Mouse (Mus musculus) kidney, embryonic 14.5 days (tissue): Measurements from ENCODE around the gene Cst13. TPM values are rescaled to one million over a fixed set of nuclear protein-coding genes. Genes with fewer than 3 reads are reported as not detected.
"Not testable (repeated sequence)": the region's sequence is repeated elsewhere in the genome, so short reads cannot be mapped to it uniquely, and the experiment has no call there.

Experiments
- ATAC-seq: fragments of 200-750 bp; cut with Nextera tagmentation; 2 replicates; pipeline ENCODE4 v1.8.0; 2017; ENCODE audit warnings: moderate number of reproducible peaks, mild to moderate bottlenecking, moderate TSS enrichment, moderate library complexity; ENCODE audit not compliant: low FRiP score, low TSS enrichment
- H3K27ac ChIP-seq: fragments of 300-500 bp; sonication (generic); 2 replicates; pipeline ENCODE4 v1.5.1; 2014; ENCODE audit warnings: low read depth, mild to moderate bottlenecking, low read length, moderate library complexity, mixed read lengths
- H3K27me3 ChIP-seq: fragments of 300-500 bp; sonication (generic); 2 replicates; pipeline ENCODE4 v1.6.1; 2014; ENCODE audit warnings: mild to moderate bottlenecking, low read length; ENCODE audit not compliant: control insufficient read depth, insufficient read depth
- H3K36me3 ChIP-seq: fragments of 300-500 bp; sonication (generic); 2 replicates; pipeline ENCODE4 v1.6.1; 2014; ENCODE audit warnings: low read length, mixed read lengths; ENCODE audit not compliant: control insufficient read depth, insufficient read depth
- H3K4me1 ChIP-seq: fragments of 300-500 bp; sonication (generic); 2 replicates; pipeline ENCODE4 v1.6.1; 2014; ENCODE audit warnings: low read length, mixed read lengths; ENCODE audit not compliant: control insufficient read depth, insufficient read depth
- H3K4me2 ChIP-seq: fragments of 300-500 bp; sonication (generic); replicated peaks from 2 replicates; pipeline ENCODE4 v1.6.1; 2014; ENCODE audit warnings: low read depth, mild to moderate bottlenecking, low read length
- H3K4me3 ChIP-seq: fragments of 300-500 bp; sonication (generic); 2 replicates; pipeline ENCODE4 v1.5.1; 2014; ENCODE audit warnings: mild to moderate bottlenecking, low read length
- H3K9ac ChIP-seq: fragments of 300-500 bp; sonication (generic); 2 replicates; pipeline ENCODE4 v1.6.1; 2014; ENCODE audit warnings: low read depth, mild to moderate bottlenecking, low read length, moderate library complexity
- H3K9me3 ChIP-seq: fragments of 300-500 bp; sonication (generic); 2 replicates; pipeline ENCODE4 v1.6.1; 2016; ENCODE audit warnings: low read length; ENCODE audit not compliant: control insufficient read depth
- WGBS: fragments of 180-500 bp; shearing (Covaris S2); extraction: QIAGEN DNeasy Blood & Tissue Kit; methylation state at CpG from one replicate; pipeline ENCODE4 v1.1.7; 2014; 5-methylcytosine and 5-hydroxymethylcytosine counted together
- polyA plus RNA-seq: library from polyadenylated mRNA; unstranded; fragments of >200 nt; fragmentation: Nextera tagmentation; extraction: Ambion mirVana; gene quantifications from 2 replicates; pipeline ENCODE4 v1.2.1, GENCODE M21; 2014

The Cst13 gene
- polyA plus RNA-seq, result not detected in 2 replicates

DNA sequence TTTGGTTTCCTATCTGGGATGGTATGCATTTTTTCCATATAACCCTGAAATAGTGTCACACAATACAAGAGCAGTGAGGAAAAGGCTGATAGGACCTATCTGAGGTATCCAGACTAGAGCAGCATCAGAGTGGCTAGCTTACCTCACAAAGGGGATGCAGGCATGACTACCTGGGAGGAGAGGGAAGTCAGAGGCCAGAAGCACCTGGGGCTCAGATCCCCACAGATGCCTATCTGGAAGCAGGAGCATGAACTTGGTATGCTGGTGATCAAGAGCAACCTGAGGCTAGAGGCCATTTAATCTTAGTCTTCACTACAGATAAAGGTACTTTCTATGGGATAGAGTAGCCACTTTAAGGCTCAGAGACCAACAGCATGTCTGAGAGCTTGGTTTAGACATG is at the start of gene Cst13:
Gene Cst13 (plus strand): TSS at position 173 of the 400 bp plus-strand sequence.
- no peak within 1 kb of the TSS for H3K9ac ChIP-seq
- no peaks in the 10 kb centered on the region for H3K4me1 ChIP-seq
- no peak for ATAC-seq
- H3K27ac ChIP-seq, result no peak within 1 kb of the TSS
- H3K36me3 ChIP-seq, result no peaks in the 10 kb centered on the region
- no peaks in the 10 kb centered on the region for H3K9me3 ChIP-seq
- no peak within 1 kb of the TSS for H3K4me3 ChIP-seq
- H3K27me3 ChIP-seq, result no peaks in the 10 kb centered on the region
- H3K4me2 ChIP-seq, result no peak within 1 kb of the TSS

DNA sequence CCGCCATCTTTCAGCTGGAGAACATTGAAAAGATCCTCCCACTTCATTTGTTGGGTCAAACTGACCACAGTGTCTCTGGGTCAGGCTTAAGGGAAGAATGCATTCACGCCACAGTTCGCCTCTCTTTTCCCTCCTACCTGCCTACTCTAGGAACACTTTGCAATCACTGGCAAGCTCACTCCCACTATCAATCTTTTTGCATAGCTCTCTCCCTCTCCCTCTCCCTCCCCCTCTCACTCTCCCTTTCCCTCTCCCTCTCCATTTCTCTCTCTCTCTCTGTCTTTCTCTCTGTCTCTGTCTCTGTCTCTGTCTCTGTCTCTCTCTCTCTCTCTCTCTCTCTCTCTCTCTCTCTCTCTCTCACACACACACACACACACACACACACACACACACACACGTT is 48.5 kb upstream of the Cst13 start, which contains the start of gene Cst11:
Gene Cst11 (minus strand): TSS at position 101 of the 400 bp plus-strand sequence.
- ATAC-seq, H3K36me3 ChIP-seq, H3K9ac ChIP-seq, H3K27me3 ChIP-seq, H3K27ac ChIP-seq, H3K4me3 ChIP-seq, H3K4me2 ChIP-seq, H3K9me3 ChIP-seq, H3K4me1 ChIP-seq: not testable (repeated sequence)
- WGBS, result 83% methylated on average over 4 of the region's 4 CpGs

GRCm38 (mm10) chr2:148781709-148782108 is 38.2 kb upstream of the Cst13 start, which contains the start of gene 8030411F24Rik:
Gene 8030411F24Rik (plus strand): TSS chr2:148782009.
- H3K36me3 ChIP-seq, result no peaks in the 10 kb centered on the region
- H3K27ac ChIP-seq, result no peak within 1 kb of the TSS
- no peak for ATAC-seq
- no peak within 1 kb of the TSS for H3K4me2 ChIP-seq
- 34% methylated on average over 1 of the region's 1 CpGs for WGBS
- H3K27me3 ChIP-seq, result no peaks in the 10 kb centered on the region
- no peak within 1 kb of the TSS for H3K9ac ChIP-seq
- no peaks in the 10 kb centered on the region for H3K4me1 ChIP-seq
- no peaks in the 10 kb centered on the region for H3K9me3 ChIP-seq
- no peak within 1 kb of the TSS for H3K4me3 ChIP-seq

- no peak for ATAC-seq
- 91% methylated on average over 6 of the region's 6 CpGs for WGBS
Measured at GRCm38 (mm10) chr2:148789142-148789541, 30.7 kb upstream of the Cst13 start, which contains the start of gene Cst12. Gene Cst12 (plus strand): TSS chr2:148789361.

GRCm38 (mm10) chr2:148798485-148798884 is 21.4 kb upstream of the Cst13 start, which contains the start of gene Cst8:
Gene Cst8 (plus strand): TSS chr2:148798785.
- Histone ChIP-seq H3K4me3 (no peak within 1 kb of the TSS), H3K27ac (no peak within 1 kb of the TSS), H3K36me3 (no peaks in the 10 kb centered on the region), H3K4me2 (no peak within 1 kb of the TSS), H3K9ac (no peak within 1 kb of the TSS), H3K27me3 (no peaks in the 10 kb centered on the region), H3K4me1 (no peaks in the 10 kb centered on the region), H3K9me3 (no peaks in the 10 kb centered on the region)
- ATAC-seq, result no peak
- 95% methylated on average over 1 of the region's 1 CpGs for WGBS

More at GRCm38 (mm10) chr2:148789142-148789541, 30.7 kb upstream of the Cst13 start, which contains the start of gene Cst12:
- Histone ChIP-seq H3K4me1 (no peaks in the 10 kb centered on the region), H3K9ac (no peak within 1 kb of the TSS), H3K4me3 (no peak within 1 kb of the TSS), H3K9me3 (no peaks in the 10 kb centered on the region), H3K36me3 (no peaks in the 10 kb centered on the region), H3K4me2 (no peak within 1 kb of the TSS), H3K27me3 (no peaks in the 10 kb centered on the region), H3K27ac (no peak within 1 kb of the TSS)

- H3K36me3 ChIP-seq, result no peaks in the 10 kb centered on the region
- no peak overlapping the region for H3K4me3 ChIP-seq
- no peak overlapping the region for H3K27ac ChIP-seq
- H3K9ac ChIP-seq, result no peak overlapping the region
- ATAC-seq, result no peak
- no peaks in the 10 kb centered on the region for H3K27me3 ChIP-seq
- no peak overlapping the region for H3K4me2 ChIP-seq
- H3K4me1 ChIP-seq, result no peaks in the 10 kb centered on the region
- WGBS, result 35% methylated on average over 3 of the region's 3 CpGs
- H3K9me3 ChIP-seq, result no peaks in the 10 kb centered on the region
Measured at GRCm38 (mm10) chr2:148801491-148801921, 18.4 kb upstream of the Cst13 start.

DNA sequence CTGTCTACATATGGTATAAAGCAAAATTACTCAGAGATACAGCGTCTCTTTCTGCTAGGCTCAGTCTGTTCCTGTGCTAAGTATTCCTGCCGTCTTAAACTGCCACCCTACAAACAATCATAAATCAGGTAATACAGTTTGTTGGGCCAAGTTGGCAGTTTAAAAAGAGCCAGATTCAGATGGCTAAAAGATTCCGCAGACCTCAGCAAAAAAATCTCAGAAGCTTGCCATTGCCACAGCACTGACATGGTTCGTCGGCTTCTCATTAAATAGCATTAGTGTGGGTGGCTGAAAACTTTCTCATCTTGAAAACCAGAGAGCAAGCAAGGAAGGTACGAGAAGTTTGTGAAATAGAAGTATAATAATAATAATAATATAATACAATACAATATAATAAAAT is 13.2 kb upstream of the Cst13 start:
- no peaks in the 10 kb centered on the region for H3K27me3 ChIP-seq
- WGBS, result 40% methylated on average over 6 of the region's 6 CpGs

DNA sequence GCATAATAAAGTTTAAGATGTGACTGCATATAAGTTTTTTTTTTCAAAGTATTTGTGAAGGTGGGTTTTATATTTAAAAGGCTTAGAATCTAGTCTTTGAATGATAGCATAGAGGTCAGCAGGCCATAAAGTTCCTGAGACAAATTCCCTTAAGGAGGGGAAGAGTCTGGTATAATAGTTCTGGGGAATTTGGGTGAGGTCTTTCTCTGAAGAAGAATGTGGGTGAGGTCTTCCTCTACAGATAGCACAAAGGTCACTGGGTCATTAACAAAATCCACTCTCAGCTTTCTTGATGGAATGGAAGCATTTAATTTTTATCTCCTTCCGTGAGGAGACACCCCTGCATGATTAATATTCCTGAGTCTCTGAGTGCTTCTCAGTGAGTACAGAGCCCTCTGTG is 6.1 kb downstream of the Cst13 start:
- Histone ChIP-seq H3K4me1 (no peaks in the 10 kb centered on the region), H3K27ac (no peak overlapping the region), H3K9me3 (no peaks in the 10 kb centered on the region), H3K4me3 (no peak overlapping the region), H3K27me3 (no peaks in the 10 kb centered on the region), H3K36me3 (no peaks in the 10 kb centered on the region), H3K4me2 (no peak overlapping the region), H3K9ac (no peak overlapping the region)
- ATAC-seq, result no peak
- 67% methylated on average over 1 of the region's 1 CpGs for WGBS

More for the DNA sequence above, 13.2 kb upstream of the Cst13 start:
- Histone ChIP-seq H3K27ac (no peak overlapping the region), H3K36me3 (no peaks in the 10 kb centered on the region), H3K9me3 (no peaks in the 10 kb centered on the region), H3K4me1 (no peaks in the 10 kb centered on the region), H3K9ac (no peak overlapping the region), H3K4me2 (no peak overlapping the region), H3K4me3 (no peak overlapping the region)
- peak; percentile 55; the same call in 1 of the 2 replicates for ATAC-seq

DNA sequence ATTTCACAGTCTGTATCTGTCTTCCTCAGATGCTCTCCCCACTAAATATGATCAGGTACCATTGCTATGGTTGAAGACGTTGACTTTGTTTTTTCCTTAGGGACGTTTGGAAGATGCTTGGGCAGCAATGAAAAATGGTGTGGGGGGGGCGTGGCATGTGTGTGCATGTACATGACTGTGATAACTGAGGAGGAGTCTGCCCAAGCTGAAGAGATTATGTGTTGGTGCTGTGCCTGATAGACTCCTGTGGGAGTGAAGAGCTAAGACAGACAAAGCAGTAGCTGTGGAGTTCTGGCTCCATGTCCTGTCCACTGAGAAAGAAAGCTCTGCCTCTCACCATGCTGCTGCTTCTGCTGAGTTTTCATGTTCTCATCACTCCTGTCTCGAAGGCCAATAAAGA is 15.0 kb downstream of the Cst13 start, which contains the start of gene Cst9:
Gene Cst9 (plus strand): TSS at position 236 of the 400 bp plus-strand sequence.
- H3K36me3 ChIP-seq, result no peaks in the 10 kb centered on the region
- 78% methylated on average over 4 of the region's 4 CpGs for WGBS
- ATAC-seq, result no peak
- H3K9ac ChIP-seq, result no peak within 1 kb of the TSS
- no peak within 1 kb of the TSS for H3K4me3 ChIP-seq
- no peak within 1 kb of the TSS for H3K4me2 ChIP-seq
- no peaks in the 10 kb centered on the region for H3K4me1 ChIP-seq
- H3K27ac ChIP-seq, result no peak within 1 kb of the TSS
- no peaks in the 10 kb centered on the region for H3K9me3 ChIP-seq
- H3K27me3 ChIP-seq, result no peaks in the 10 kb centered on the region
